Mouse (Mus musculus): ENCODE measurements around the gene Dhrs9.

Dhrs9 gene

GRCm38 (mm10) chr2:69418294-69418881, 38.1 kb downstream of the Dhrs9 start:
- DNase-seq (ENCODE audit: low read depth): no peak

GRCm38 (mm10) chr2:69424829-69425228, 44.6 kb downstream of the Dhrs9 start:
- no peak for DNase-seq (ENCODE audit: low read depth)

GRCm38 (mm10) chr2:69426081-69426480, 45.8 kb downstream of the Dhrs9 start:
- DNase-seq (ENCODE audit: low read depth): no peak

GRCm38 (mm10) chr2:69427141-69427540, 46.9 kb downstream of the Dhrs9 start:
- DNase-seq (ENCODE audit: low read depth): no peak

GRCm38 (mm10) chr2:69428116-69428515, 47.9 kb downstream of the Dhrs9 start:
- DNase-seq (ENCODE audit: low read depth): peak; percentile 59

- no peak for DNase-seq (ENCODE audit: low read depth)
Measured at GRCm38 (mm10) chr2:69441656-69442055, 61.4 kb downstream of the Dhrs9 start.

GRCm38 (mm10) chr2:69445896-69446472, 65.7 kb downstream of the Dhrs9 start:
- no peak for DNase-seq (ENCODE audit: low read depth)

- no peak for DNase-seq (ENCODE audit: low read depth)
Measured at GRCm38 (mm10) chr2:69448581-69448980, 68.3 kb downstream of the Dhrs9 start.

GRCm38 (mm10) chr2:69451128-69451527, 70.9 kb downstream of the Dhrs9 start:
- no peak for DNase-seq (ENCODE audit: low read depth)

Measured in induced T-regulatory cell, adult 2 months (primary cell).